Mouse (Mus musculus) midbrain, embryonic 16.5 days (tissue): ENCODE results near the gene Fuca2. TPM values are rescaled to one million over a fixed set of nuclear protein-coding genes. Genes with fewer than 3 reads are reported as not detected.
"Not testable (repeated sequence)": the region's sequence is repeated elsewhere in the genome, so short reads cannot be mapped to it uniquely, and the experiment has no call there.

ENCODE experiments used
- ATAC-seq: fragments of 200-750 bp; cut with Nextera tagmentation; 2 replicates; pipeline ENCODE4 v1.8.0; 2017; ENCODE audit warnings: moderate TSS enrichment
- H3K27ac ChIP-seq: fragments of 300-500 bp; sonication (generic); 2 replicates; pipeline ENCODE4 v1.5.1; 2014; ENCODE audit warnings: mild to moderate bottlenecking, low read length, mixed read lengths
- H3K27me3 ChIP-seq: fragments of 300-500 bp; sonication (generic); 2 replicates; pipeline ENCODE4 v1.6.1; 2014; ENCODE audit warnings: low read depth, low read length, mixed read lengths; ENCODE audit not compliant: control insufficient read depth, insufficient read depth
- H3K36me3 ChIP-seq: fragments of 300-500 bp; sonication (generic); 2 replicates; pipeline ENCODE4 v1.6.1; 2014; ENCODE audit warnings: mild to moderate bottlenecking, low read length, moderate library complexity, mixed read lengths; ENCODE audit not compliant: control insufficient read depth, insufficient read depth
- H3K4me1 ChIP-seq: fragments of 300-500 bp; sonication (generic); 2 replicates; pipeline ENCODE4 v1.6.1; 2014; ENCODE audit warnings: mild to moderate bottlenecking, low read length, mixed read lengths; ENCODE audit not compliant: control insufficient read depth, insufficient read depth
- H3K4me2 ChIP-seq: fragments of 300-500 bp; sonication (generic); 2 replicates; pipeline ENCODE4 v1.6.1; 2014; ENCODE audit warnings: mild to moderate bottlenecking, low read length, mixed read lengths
- H3K4me3 ChIP-seq: fragments of 300-500 bp; sonication (generic); 2 replicates; pipeline ENCODE4 v1.5.1; 2014; ENCODE audit warnings: low read depth, mild to moderate bottlenecking, low read length, moderate library complexity, mixed read lengths
- H3K9ac ChIP-seq: fragments of 300-500 bp; sonication (generic); 2 replicates; pipeline ENCODE4 v1.6.1; 2014; ENCODE audit warnings: low read depth, low read length, mixed read lengths
- H3K9me3 ChIP-seq: fragments of 300-500 bp; sonication (generic); replicated peaks from 2 replicates; pipeline ENCODE4 v1.6.1; 2014; ENCODE audit warnings: mild to moderate bottlenecking, low read length, mixed read lengths; ENCODE audit not compliant: control insufficient read depth, poor library complexity, severe bottlenecking
- WGBS: fragments of 180-500 bp; shearing (Covaris S2); extraction: QIAGEN DNeasy Blood & Tissue Kit; methylation state at CpG from one replicate; pipeline ENCODE4 v1.1.7; 2014; 5-methylcytosine and 5-hydroxymethylcytosine counted together
- polyA plus RNA-seq: library from polyadenylated mRNA; unstranded; fragments of >200 nt; fragmentation: Nextera tagmentation; extraction: Ambion mirVana; gene quantifications from 2 replicates; pipeline ENCODE4 v1.2.1, GENCODE M21; 2015

The Fuca2 gene
- polyA plus RNA-seq, 1 experiment from 2014 or later: 55.2 TPM

GRCm38 (mm10) chr10:13501533-13501932 is 2.2 kb downstream of the Fuca2 start:
- peak overlapping the region; percentile 61 for H3K4me2 ChIP-seq
- WGBS: 51% methylated on average over 4 of the region's 4 CpGs
- H3K9ac ChIP-seq: peak overlapping the region; percentile 79; the same call in 1 of the 2 replicates
- not testable (repeated sequence) for H3K36me3 ChIP-seq, H3K27me3 ChIP-seq, H3K9me3 ChIP-seq, H3K27ac ChIP-seq, H3K4me1 ChIP-seq
- peak; percentile 57; the same call in 1 of the 2 replicates for ATAC-seq
- peak overlapping the region; percentile 66 for H3K4me3 ChIP-seq

GRCm38 (mm10) chr10:13502371-13502770 is 3.0 kb downstream of the Fuca2 start:
- Histone ChIP-seq H3K9me3 (no peaks in the 10 kb centered on the region), H3K27ac (no peak overlapping the region), H3K4me2 (peak overlapping the region; percentile 61), H3K27me3 (no peaks in the 10 kb centered on the region), H3K4me3 (no peak overlapping the region), H3K36me3 (peaks cover 7% of the 10 kb centered on the region), H3K9ac (no peak overlapping the region), H3K4me1 (peaks cover 10% of the 10 kb centered on the region)
- WGBS: 90% methylated on average over 8 of the region's 8 CpGs
- no peak for ATAC-seq

GRCm38 (mm10) chr10:13521857-13522256 is 22.5 kb downstream of the Fuca2 start:
- no peaks in the 10 kb centered on the region for H3K4me1 ChIP-seq
- no peaks in the 10 kb centered on the region for H3K9me3 ChIP-seq
- no peak for ATAC-seq
- no peak overlapping the region for H3K9ac ChIP-seq
- WGBS: 88% methylated on average over 4 of the region's 4 CpGs
- no peaks in the 10 kb centered on the region for H3K27me3 ChIP-seq
- H3K4me3 ChIP-seq: no peak overlapping the region
- H3K27ac ChIP-seq: no peak overlapping the region
- no peak overlapping the region for H3K4me2 ChIP-seq
- H3K36me3 ChIP-seq: peaks cover 2% of the 10 kb centered on the region

GRCm38 (mm10) chr10:13528155-13528554 is 28.8 kb downstream of the Fuca2 start:
- Histone ChIP-seq H3K4me2 (no peak overlapping the region), H3K36me3 (peaks cover 12% of the 10 kb centered on the region), H3K9ac (no peak overlapping the region), H3K4me3 (no peak overlapping the region), H3K4me1 (no peaks in the 10 kb centered on the region), H3K27me3 (no peaks in the 10 kb centered on the region), H3K27ac (no peak overlapping the region), H3K9me3 (no peaks in the 10 kb centered on the region)
- WGBS: 88% methylated on average over 4 of the region's 4 CpGs
- ATAC-seq: no peak

GRCm38 (mm10) chr10:13534751-13535150 is 35.4 kb downstream of the Fuca2 start:
- H3K36me3 ChIP-seq: peaks cover 24% of the 10 kb centered on the region
- WGBS: 95% methylated on average over 3 of the region's 3 CpGs

GRCm38 (mm10) chr10:13536706-13537105 is 37.4 kb downstream of the Fuca2 start:
- WGBS: 97% methylated on average over 7 of the region's 7 CpGs
- Histone ChIP-seq H3K4me2 (no peak overlapping the region), H3K9ac (no peak overlapping the region), H3K4me1 (no peaks in the 10 kb centered on the region), H3K27me3 (no peaks in the 10 kb centered on the region), H3K36me3 (peaks cover 24% of the 10 kb centered on the region), H3K27ac (no peak overlapping the region), H3K4me3 (no peak overlapping the region), H3K9me3 (no peaks in the 10 kb centered on the region)
- no peak for ATAC-seq

More at GRCm38 (mm10) chr10:13534751-13535150, 35.4 kb downstream of the Fuca2 start:
- Histone ChIP-seq H3K9me3 (no peaks in the 10 kb centered on the region), H3K4me3 (no peak overlapping the region), H3K4me1 (no peaks in the 10 kb centered on the region), H3K9ac (no peak overlapping the region), H3K4me2 (no peak overlapping the region), H3K27me3 (no peaks in the 10 kb centered on the region), H3K27ac (no peak overlapping the region)
- no peak for ATAC-seq

- no peaks in the 10 kb centered on the region for H3K4me1 ChIP-seq
- H3K4me2 ChIP-seq: no peak overlapping the region
- no peak overlapping the region for H3K4me3 ChIP-seq
- no peaks in the 10 kb centered on the region for H3K27me3 ChIP-seq
- H3K27ac ChIP-seq: no peak overlapping the region
- H3K9ac ChIP-seq: no peak overlapping the region
- H3K9me3 ChIP-seq: no peaks in the 10 kb centered on the region
- WGBS: 96% methylated on average over 7 of the region's 7 CpGs
- H3K36me3 ChIP-seq: peaks cover 21% of the 10 kb centered on the region
- no peak for ATAC-seq
These were observed 40.5 kb downstream of the Fuca2 start for GRCm38 (mm10) chr10:13539769-13540333.

GRCm38 (mm10) chr10:13541721-13542120 is 42.4 kb downstream of the Fuca2 start:
- H3K4me1 ChIP-seq: no peaks in the 10 kb centered on the region
- H3K4me2 ChIP-seq: no peak overlapping the region
- H3K9ac ChIP-seq: no peak overlapping the region
- H3K27me3 ChIP-seq: no peaks in the 10 kb centered on the region
- 94% methylated on average over 5 of the region's 5 CpGs for WGBS
- H3K9me3 ChIP-seq: no peaks in the 10 kb centered on the region
- no peak overlapping the region for H3K27ac ChIP-seq
- peaks cover 15% of the 10 kb centered on the region for H3K36me3 ChIP-seq
- H3K4me3 ChIP-seq: no peak overlapping the region
- ATAC-seq: no peak

- peak within 1 kb of the TSS; percentile 65 for H3K27ac ChIP-seq
- peaks cover 12% of the 10 kb centered on the region for H3K4me1 ChIP-seq
- peak within 1 kb of the TSS; percentile 80 for H3K4me2 ChIP-seq
- no peaks in the 10 kb centered on the region for H3K27me3 ChIP-seq
- peak; percentile 96 for ATAC-seq
- under 1% methylated on average over 51 of the region's 51 CpGs for WGBS
- H3K36me3 ChIP-seq: no peaks in the 10 kb centered on the region
- peak within 1 kb of the TSS; percentile 86 for H3K9ac ChIP-seq
- no peaks in the 10 kb centered on the region for H3K9me3 ChIP-seq
- peak within 1 kb of the TSS; percentile 85 for H3K4me3 ChIP-seq
These were observed 53.5 kb downstream of the Fuca2 start, which contains the start of the genes Adat2 and Pex3 for GRCm38 (mm10) chr10:13552646-13553497. Gene Adat2, plus strand, starts transcription at chr10:13552894. Gene Pex3, minus strand, starts transcription at chr10:13553142.
